Mouse (Mus musculus): ENCODE results near the gene Cfap97d2. TPM values are rescaled to one million over a fixed set of nuclear protein-coding genes. Genes with fewer than 3 reads are reported as not detected.
A peak's percentile ranks its signal among the peaks of the same experiment; 100 is the strongest.

Gene Cfap97d2
- 0.11 and 0.27 TPM in 2 replicates for polyA plus RNA-seq (2012; rRNA removed)

- DNase-seq (ENCODE audit: low spot score), result no peak
Observed at GRCm38 (mm10) chr8:13705668-13706067, at the start of gene Cfap97d2. Cfap97d2 (plus strand) TSS chr8:13705889.

- no peak for DNase-seq (ENCODE audit: low spot score)
Observed at GRCm38 (mm10) chr8:13657479-13657878, 48.2 kb upstream of the Cfap97d2 start.

DNA sequence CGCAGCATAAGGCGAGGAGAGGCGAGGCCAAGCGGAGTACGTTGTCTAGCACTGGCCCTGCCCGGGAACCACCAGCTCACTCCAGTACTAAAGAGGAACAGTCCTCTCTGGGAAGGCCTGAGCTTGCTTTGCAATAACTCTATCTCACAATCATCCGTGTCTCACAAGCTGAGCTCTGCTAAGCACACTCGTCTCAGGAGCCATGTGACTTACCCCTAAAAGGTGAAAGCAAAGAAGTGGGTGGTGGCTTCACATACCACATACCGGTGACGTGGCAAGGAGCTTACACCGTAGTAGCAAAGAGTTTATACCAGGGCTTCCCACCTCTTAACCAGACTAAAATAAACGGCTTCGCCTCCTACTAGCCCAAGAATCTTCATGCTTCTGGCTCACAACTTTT lies 45.4 kb upstream of the Cfap97d2 start:
- no peak for DNase-seq (ENCODE audit: low spot score)

- DNase-seq (ENCODE audit: low spot score), result no peak
Observed at GRCm38 (mm10) chr8:13664711-13665210, 40.9 kb upstream of the Cfap97d2 start.

GRCm38 (mm10) chr8:13665538-13665937 lies 40.2 kb upstream of the Cfap97d2 start:
- DNase-seq (ENCODE audit: low spot score), result no peak

- DNase-seq (ENCODE audit: low spot score), result no peak
Observed at GRCm38 (mm10) chr8:13665944-13666343, 39.7 kb upstream of the Cfap97d2 start.

- no peak for DNase-seq (ENCODE audit: low spot score)
Observed at GRCm38 (mm10) chr8:13667917-13668316, 37.8 kb upstream of the Cfap97d2 start.

GRCm38 (mm10) chr8:13668367-13668766 lies 37.3 kb upstream of the Cfap97d2 start:
- DNase-seq (ENCODE audit: low spot score), result no peak

DNA sequence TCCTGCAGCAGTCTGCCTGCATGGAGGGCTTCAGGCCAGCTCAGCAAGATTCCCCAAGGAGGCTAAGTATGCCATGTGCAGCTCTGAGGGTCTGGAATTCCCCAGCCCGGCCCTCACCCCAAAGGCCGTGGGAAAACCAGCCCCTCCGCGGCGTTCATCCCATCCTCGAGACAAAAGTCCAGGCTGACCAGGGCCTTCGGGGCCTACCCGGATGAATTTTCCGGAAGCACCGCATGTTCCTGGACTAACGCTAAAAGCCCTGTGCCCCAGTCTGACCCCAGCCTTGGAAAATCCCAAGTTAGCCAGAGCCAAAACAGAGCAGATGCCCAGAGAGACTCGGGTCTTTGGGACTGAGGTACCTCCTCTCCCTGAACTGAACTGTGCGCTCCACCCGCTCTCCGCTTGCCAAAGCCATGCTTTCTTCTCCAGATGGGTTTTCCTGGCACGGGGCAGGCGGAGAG lies 35.6 kb upstream of the Cfap97d2 start:
- no peak for DNase-seq (ENCODE audit: low spot score)

GRCm38 (mm10) chr8:13671246-13672003 lies 34.3 kb upstream of the Cfap97d2 start:
- DNase-seq (ENCODE audit: low spot score), result no peak

DNA sequence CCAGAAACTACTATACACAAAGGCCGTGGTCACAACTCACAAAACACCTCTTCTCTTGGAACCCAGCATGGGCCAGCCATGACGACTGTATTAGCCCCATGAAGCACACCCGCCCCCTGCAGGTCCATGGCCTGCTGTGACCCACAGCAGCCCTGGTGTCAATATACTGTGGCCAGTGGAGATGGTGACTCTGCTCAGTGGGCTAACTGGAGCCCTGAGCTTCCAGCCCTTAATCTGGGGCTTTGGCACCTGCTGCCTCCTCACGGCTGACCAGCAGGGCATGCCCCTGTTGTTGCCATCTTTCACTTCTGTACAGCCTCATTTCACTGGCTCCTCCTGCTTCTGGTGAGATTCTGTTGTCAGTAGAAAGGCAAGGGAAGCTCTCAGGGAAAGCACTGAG lies 32.5 kb upstream of the Cfap97d2 start:
- DNase-seq (ENCODE audit: low spot score), result no peak

GRCm38 (mm10) chr8:13674294-13675010 lies 31.2 kb upstream of the Cfap97d2 start:
- no peak for DNase-seq (ENCODE audit: low spot score)

- DNase-seq (ENCODE audit: low spot score), result no peak
Observed at GRCm38 (mm10) chr8:13675121-13675520, 30.6 kb upstream of the Cfap97d2 start.

DNA sequence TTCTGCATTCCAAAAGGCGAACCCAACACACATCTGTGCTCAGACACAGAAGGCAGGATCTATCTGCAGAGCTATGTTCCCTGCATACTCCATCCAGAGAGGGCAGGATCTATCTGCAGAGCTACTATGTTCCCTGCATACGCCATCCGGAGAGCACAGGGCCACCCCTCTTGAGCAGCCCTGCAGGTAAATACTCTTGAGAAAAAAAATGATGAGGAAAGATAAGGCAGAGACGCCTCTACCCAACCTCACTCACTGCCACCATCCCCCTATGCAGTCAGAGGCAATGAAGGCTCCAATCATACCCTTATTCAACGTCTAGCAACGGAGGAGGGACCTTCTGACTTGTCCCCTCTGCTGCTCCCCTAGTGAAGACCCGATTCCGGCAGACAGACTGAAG lies 30.2 kb upstream of the Cfap97d2 start:
- no peak for DNase-seq (ENCODE audit: low spot score)

DNA sequence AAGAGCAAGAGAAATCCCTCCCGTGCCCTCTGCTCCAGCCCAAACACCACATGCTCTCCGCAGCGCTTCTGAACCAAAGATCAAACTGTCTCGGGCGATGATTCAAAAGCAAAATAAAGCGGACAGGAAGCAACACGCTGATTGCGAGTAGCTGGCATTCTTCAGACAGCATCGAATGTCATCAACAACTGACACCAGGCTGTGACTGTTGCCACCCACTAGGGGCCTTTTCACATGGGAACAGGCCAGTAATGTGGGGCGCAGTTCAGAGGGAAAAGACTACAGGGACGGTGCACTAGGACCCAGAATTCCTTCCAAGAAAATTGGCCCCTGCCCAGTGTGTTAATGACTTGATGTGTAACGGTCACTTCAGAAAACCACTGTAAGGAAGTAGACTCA lies 29.4 kb upstream of the Cfap97d2 start:
- DNase-seq (ENCODE audit: low spot score), result peak; percentile 50

DNA sequence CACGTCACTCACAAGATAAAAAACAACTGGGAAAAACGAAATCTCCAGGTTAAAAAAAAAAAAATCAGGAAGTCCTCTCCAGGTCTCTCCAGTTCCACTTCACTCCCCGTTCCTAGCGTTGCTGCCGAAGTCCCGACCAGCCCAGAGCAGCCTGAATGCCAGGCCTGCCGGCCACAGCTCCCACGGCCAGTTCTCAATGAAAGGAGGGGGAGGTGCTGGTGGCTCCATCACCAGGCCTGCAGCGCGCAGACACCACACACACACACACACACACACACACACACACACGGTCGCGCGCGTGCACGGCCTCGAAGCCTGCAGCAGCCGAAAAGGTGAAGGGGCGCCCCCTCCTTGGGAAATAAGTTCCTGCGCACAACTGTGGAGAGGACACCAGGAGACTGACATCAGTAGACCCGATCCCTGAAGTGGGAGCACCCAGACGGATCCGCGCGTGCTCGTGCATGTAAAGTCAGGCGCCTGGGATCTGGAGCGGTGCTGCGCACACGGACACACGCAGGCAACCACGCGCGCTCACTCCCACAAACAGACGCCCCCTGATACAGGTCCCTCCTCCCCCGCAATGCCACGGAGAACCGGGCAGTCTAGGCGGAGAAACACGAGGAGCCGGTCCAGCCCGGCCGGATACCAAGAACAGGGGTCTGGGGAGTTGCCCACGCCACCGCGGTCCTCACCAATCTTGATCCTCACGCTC lies 28.8 kb upstream of the Cfap97d2 start:
- peak; percentile 48 for DNase-seq (ENCODE audit: low spot score)

GRCm38 (mm10) chr8:13677413-13677883 lies 28.2 kb upstream of the Cfap97d2 start, which contains the start of gene Rasa3:
Rasa3 (minus strand) TSS chr8:13677603.
- DNase-seq (ENCODE audit: low spot score), result peak; percentile 90

- no peak for DNase-seq (ENCODE audit: low spot score)
Observed at GRCm38 (mm10) chr8:13678182-13678581, 27.5 kb upstream of the Cfap97d2 start.

DNA sequence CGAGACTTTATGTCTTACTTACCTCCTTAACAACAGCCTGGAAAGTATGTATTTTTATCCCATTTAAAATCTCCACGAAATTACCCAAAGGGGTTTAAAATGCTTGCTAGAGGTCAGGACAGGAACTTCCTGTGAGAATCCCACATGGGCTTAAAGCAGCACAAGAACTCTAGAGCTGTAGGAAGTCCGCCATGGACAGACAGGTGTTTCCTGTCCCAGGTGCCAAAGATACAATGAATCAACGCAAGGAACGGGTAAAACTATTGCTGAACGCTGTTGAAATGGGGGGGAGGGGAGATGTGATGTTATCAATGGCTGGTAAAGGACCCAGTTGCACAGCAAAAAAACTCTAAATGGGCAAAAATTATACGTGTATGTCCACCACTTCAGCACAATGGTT lies 21.6 kb upstream of the Cfap97d2 start:
- DNase-seq (ENCODE audit: low spot score), result no peak

DNA sequence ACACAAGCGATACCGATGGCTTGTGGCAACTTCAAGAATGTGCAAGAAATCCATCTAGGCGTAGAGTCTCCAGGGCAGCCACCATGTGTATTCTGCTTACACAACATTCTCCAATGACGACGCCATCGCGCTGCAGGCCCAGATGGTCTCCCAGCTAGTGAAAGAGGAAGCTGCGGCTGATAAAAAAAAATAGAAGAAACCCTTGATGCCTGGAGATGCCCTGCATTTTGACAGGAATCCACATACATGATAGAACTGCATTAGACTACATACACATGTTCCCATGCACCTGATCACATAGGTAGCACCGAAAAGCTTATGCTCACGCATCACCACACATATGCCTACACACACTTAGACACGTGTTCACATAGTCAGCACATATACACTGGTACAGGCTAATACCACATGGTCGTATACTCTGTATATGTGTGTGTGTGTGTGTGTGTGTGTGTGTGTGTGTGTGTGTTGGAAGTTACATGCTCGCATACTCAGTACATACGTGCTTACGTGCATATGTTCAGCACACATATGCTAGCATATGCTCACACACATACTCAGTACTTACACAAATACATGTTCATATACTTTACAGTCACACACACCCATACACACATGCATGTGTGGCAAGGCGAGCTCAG lies 19.9 kb upstream of the Cfap97d2 start:
- no peak for DNase-seq (ENCODE audit: low spot score)

GRCm38 (mm10) chr8:13686426-13686825 lies 19.3 kb upstream of the Cfap97d2 start:
- DNase-seq (ENCODE audit: low spot score), result no peak
